Mouse (Mus musculus) MEL (cell line): Measurements from ENCODE around the gene Map6. TPM values are rescaled to one million over a fixed set of nuclear protein-coding genes. Genes with fewer than 3 reads are reported as not detected.

Source experiments
- DNase-seq: peaks from one replicate; pipeline ENCODE4 v3.0.0; 2011; ENCODE audit warnings: low read depth, low spot score
- H3K27ac ChIP-seq: 2 replicates; pipeline ENCODE4 v1.5.1; 2012; ENCODE audit warnings: low read depth, mild to moderate bottlenecking, control low read depth, low read length, moderate library complexity; ENCODE audit not compliant: control insufficient read depth
- H3K27me3 ChIP-seq, 2 experiments: fragments of 150-350 bp in 1 of 2; sonication (generic) in 1 of 2; 2 replicates each; pipeline ENCODE4 v1.6.1; 2012; ENCODE audit warnings: low read length in 2 of 2, mild to moderate bottlenecking in 2 of 2, improper control_type of control experiment in 1 of 2, moderate library complexity in 1 of 2; ENCODE audit not compliant: insufficient read depth in 2 of 2, control insufficient read depth in 1 of 2
- H3K36me3 ChIP-seq, 2 experiments: 2 replicates each; pipeline ENCODE4 v1.6.1; 2012 to 2014; ENCODE audit warnings: low read length in 2 of 2, improper control_type of control experiment in 1 of 2, inconsistent platforms in 1 of 2, mild to moderate bottlenecking in 1 of 2; ENCODE audit not compliant: insufficient read depth in 2 of 2, control insufficient read depth in 1 of 2
- H3K4me1 ChIP-seq, 2 experiments: fragments of 150-350 bp in 1 of 2; sonication (generic) in 1 of 2; 2 replicates each; pipeline ENCODE4 v1.6.1; 2012; ENCODE audit warnings: low read length in 2 of 2, improper control_type of control experiment in 1 of 2, mild to moderate bottlenecking in 1 of 2; ENCODE audit not compliant: insufficient read depth in 2 of 2, control insufficient read depth in 1 of 2
- H3K4me3 ChIP-seq, 2 experiments: fragments of 150-350 bp in 1 of 2; sonication (generic) in 1 of 2; 2 replicates each; pipeline ENCODE4 v1.5.1; 2012; ENCODE audit warnings: low read depth in 2 of 2, low read length in 2 of 2, mild to moderate bottlenecking in 2 of 2, moderate library complexity in 2 of 2, control low read depth in 1 of 2, improper control_type of control experiment in 1 of 2; ENCODE audit not compliant: control insufficient read depth in 1 of 2, insufficient read depth in 1 of 2
- H3K79me2 ChIP-seq: 2 replicates; pipeline ENCODE4 v1.6.1; 2012; ENCODE audit warnings: mild to moderate bottlenecking, low read length, moderate library complexity; ENCODE audit not compliant: control insufficient read depth, poor library complexity, insufficient read depth
- H3K9ac ChIP-seq: 2 replicates; pipeline ENCODE4 v1.6.1; 2012; ENCODE audit warnings: low read depth, mild to moderate bottlenecking, control low read depth, low read length, moderate library complexity; ENCODE audit not compliant: control insufficient read depth, poor library complexity, severe bottlenecking
- H3K9me3 ChIP-seq: fragments of 150-350 bp; sonication (generic); replicated peaks from 2 replicates; pipeline ENCODE4 v1.6.1; 2012; ENCODE audit warnings: mild to moderate bottlenecking, low read length, improper control_type of control experiment, moderate library complexity; ENCODE audit not compliant: insufficient read depth
- BHLHE40 ChIP-seq: IDR thresholded peaks from 2 replicates; pipeline ENCODE4 v1.6.1; 2012; ENCODE audit warnings: low read depth, mild to moderate bottlenecking, inconsistent platforms, low read length, improper control_type of control experiment, borderline replicate concordance
- CHD1 ChIP-seq: IDR thresholded peaks from 2 replicates; pipeline ENCODE4 v1.6.1; 2012; ENCODE audit warnings: low read depth, mild to moderate bottlenecking, inconsistent platforms, low read length, improper control_type of control experiment
- ELF1 ChIP-seq: IDR thresholded peaks from 2 replicates; pipeline ENCODE4 v1.6.1; 2014; ENCODE audit warnings: low read depth, mild to moderate bottlenecking, inconsistent platforms, low read length, improper control_type of control experiment, moderate library complexity
- ETS1 ChIP-seq: IDR thresholded peaks from 2 replicates; pipeline ENCODE4 v1.6.1; 2012; ENCODE audit warnings: low read depth, mild to moderate bottlenecking, inconsistent platforms, low read length, improper control_type of control experiment, moderate library complexity
- HCFC1 ChIP-seq: IDR thresholded peaks from 2 replicates; pipeline ENCODE4 v1.6.1; 2012; ENCODE audit warnings: low read depth, mild to moderate bottlenecking, inconsistent platforms, low read length, improper control_type of control experiment, moderate library complexity
- MEF2A ChIP-seq: IDR thresholded peaks from 2 replicates; pipeline ENCODE4 v1.6.1; 2014; ENCODE audit warnings: low read depth, mild to moderate bottlenecking, inconsistent platforms, low read length, improper control_type of control experiment; ENCODE audit not compliant: poor library complexity, insufficient replicate concordance, severe bottlenecking; ENCODE audit errors: extremely low read depth
- MYB ChIP-seq: IDR thresholded peaks from 2 replicates; pipeline ENCODE4 v1.6.1; 2011; ENCODE audit warnings: mild to moderate bottlenecking, low read depth, low read length, improper control_type of control experiment
- MYC ChIP-seq: IDR thresholded peaks from 2 replicates; pipeline ENCODE4 v1.6.1; 2011; ENCODE audit warnings: low read depth, mild to moderate bottlenecking, low read length, improper control_type of control experiment, moderate library complexity
- NELFE ChIP-seq: IDR thresholded peaks from 2 replicates; pipeline ENCODE4 v1.6.1; 2011; ENCODE audit warnings: low read depth, low read length, improper control_type of control experiment
- NRF1 ChIP-seq: IDR thresholded peaks from 2 replicates; pipeline ENCODE4 v1.6.1; 2014; ENCODE audit warnings: low read depth, mild to moderate bottlenecking, inconsistent platforms, low read length, improper control_type of control experiment, moderate library complexity; ENCODE audit not compliant: poor library complexity, insufficient read depth, severe bottlenecking
- POLR2A ChIP-seq, 2 experiments: IDR thresholded peaks; 2 replicates each; pipeline ENCODE4 v1.6.1; 2011 to 2012; ENCODE audit warnings: low read length in 2 of 2, mild to moderate bottlenecking in 2 of 2, control low read depth in 1 of 2, improper control_type of control experiment in 1 of 2, low read depth in 1 of 2, moderate library complexity in 1 of 2; ENCODE audit not compliant: control insufficient read depth in 1 of 2, insufficient read depth in 1 of 2, poor library complexity in 1 of 2
- SIN3A ChIP-seq: IDR thresholded peaks from 2 replicates; pipeline ENCODE4 v1.6.1; 2012; ENCODE audit warnings: low read length, improper control_type of control experiment, inconsistent platforms
- SMC3 ChIP-seq: IDR thresholded peaks from 2 replicates; pipeline ENCODE4 v1.6.1; 2011; ENCODE audit warnings: low read depth, low read length, improper control_type of control experiment
- TAL1 ChIP-seq: IDR thresholded peaks from 2 replicates; pipeline ENCODE4 v1.6.1; 2012; ENCODE audit warnings: mild to moderate bottlenecking, inconsistent platforms, low read length, moderate library complexity, mixed read lengths
- UBTF ChIP-seq: IDR thresholded peaks from 2 replicates; pipeline ENCODE4 v1.6.1; 2012; ENCODE audit warnings: low read depth, mild to moderate bottlenecking, inconsistent platforms, low read length, improper control_type of control experiment, moderate library complexity, borderline replicate concordance; ENCODE audit not compliant: insufficient read depth
- USF2 ChIP-seq, 2 experiments: IDR thresholded peaks; 2 replicates each; pipeline ENCODE4 v1.6.1; 2011 to 2012; ENCODE audit warnings: improper control_type of control experiment in 2 of 2, low read length in 2 of 2, borderline replicate concordance in 1 of 2, inconsistent platforms in 1 of 2, low read depth in 1 of 2, mild to moderate bottlenecking in 1 of 2; ENCODE audit not compliant: insufficient read depth in 1 of 2
- ZC3H11A ChIP-seq: IDR thresholded peaks from 2 replicates; pipeline ENCODE4 v1.6.1; 2012; ENCODE audit warnings: low read depth, mild to moderate bottlenecking, inconsistent platforms, low read length, improper control_type of control experiment
- ZMIZ1 ChIP-seq: IDR thresholded peaks from 2 replicates; pipeline ENCODE4 v1.6.1; 2012; ENCODE audit warnings: low read depth, mild to moderate bottlenecking, inconsistent platforms, low read length, improper control_type of control experiment, moderate library complexity
- ZNF384 ChIP-seq: IDR thresholded peaks from 2 replicates; pipeline ENCODE4 v1.6.1; 2012; ENCODE audit warnings: low read depth, mild to moderate bottlenecking, inconsistent platforms, low read length, improper control_type of control experiment
- polyA plus RNA-seq, 2 experiments: library from polyadenylated mRNA; stranded (reverse) in 1 of 2; unstranded in 1 of 2; fragments of >175 nt in 1 of 2; fragments of >200 nt in 1 of 2; gene quantifications; 2 replicates each; pipeline versions ENCODE4 v1.2.1 to v1.2.4; 2012; ENCODE audit warnings: low replicate concordance in 2 of 2, low read depth in 1 of 2; ENCODE audit not compliant: insufficient read length in 2 of 2, insufficient read depth in 1 of 2, missing spikeins in 1 of 2
- total RNA-seq: library from RNA; depleted of rRNA; stranded (reverse); fragments of 300-350 nt; gene quantifications from 2 replicates; pipeline ENCODE4 v1.2.3, GENCODE M21; 2012

The Map6 gene
- total and polyA plus RNA-seq, 3 experiments = not detected

GRCm38 (mm10) chr7:99225421-99225820, 41.8 kb upstream of the Map6 start:
- no peak overlapping the region for H3K27ac ChIP-seq
- H3K4me3 ChIP-seq = no peak overlapping the region
- H3K27me3 ChIP-seq = peaks cover 0 to 4% of the 10 kb centered on the region in 2 experiments; a peak in 1 of 4 replicates
- H3K4me1 ChIP-seq = no peaks in the 10 kb centered on the region
- no peaks in the 10 kb centered on the region for H3K9me3 ChIP-seq
- H3K79me2 ChIP-seq = no peaks in the 10 kb centered on the region
- no peak for DNase-seq
- TF ChIP-seq NELFE = no peak
- no peak for TF ChIP-seq SMC3
- no peak for TF ChIP-seq POLR2A (IDR thresholded peaks at IDR 0.05; ENCODE audit: control insufficient read depth in 1 of 2, insufficient read depth in 1 of 2, low read depth in 1 of 2, low read length in 2 of 2, poor library complexity in 1 of 2)
- TF ChIP-seq SIN3A = no peak
- no peak for TF ChIP-seq ELF1
- no peak for TF ChIP-seq CHD1
- TF ChIP-seq HCFC1 = no peak
- no peak for TF ChIP-seq ETS1
- no peak for TF ChIP-seq ZC3H11A
- TF ChIP-seq TAL1 = no peak
- TF ChIP-seq USF2 (IDR thresholded peaks at IDR 0.05; ENCODE audit: borderline replicate concordance in 1 of 2, insufficient read depth in 1 of 2, low read depth in 1 of 2, low read length in 2 of 2) = no peak
- TF ChIP-seq UBTF = no peak
- no peak for TF ChIP-seq MYB
- no peak for TF ChIP-seq BHLHE40
- no peak for TF ChIP-seq NRF1
- no peak for TF ChIP-seq MEF2A
- TF ChIP-seq MYC = no peak
- TF ChIP-seq, all 39 proteins: peak for 0
- Histone ChIP-seq H3K36me3 (no peaks in the 10 kb centered on the region), H3K9ac (no peak overlapping the region)

DNA sequence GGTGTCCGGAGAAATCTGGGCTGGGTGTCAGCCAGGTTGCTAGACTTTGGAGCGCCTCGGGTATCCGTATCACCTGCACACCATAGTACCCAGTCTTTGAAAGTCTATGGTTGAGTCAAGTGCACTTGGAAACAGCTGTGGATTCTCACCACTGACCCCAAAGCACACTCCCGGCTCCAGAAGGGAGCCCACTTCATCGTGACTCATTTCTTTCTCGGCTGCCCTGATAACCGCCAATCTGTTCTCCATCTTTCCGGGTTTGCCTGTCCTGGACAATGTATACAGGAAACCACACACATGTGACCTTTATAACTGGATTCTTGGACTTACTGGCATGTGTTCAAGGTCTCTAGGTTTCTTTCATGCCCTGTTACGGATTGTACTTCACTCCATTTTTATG, 40.6 kb upstream of the Map6 start:
- Histone ChIP-seq H3K79me2 (no peaks in the 10 kb centered on the region), H3K9ac (no peak overlapping the region), H3K4me1 (no peaks in the 10 kb centered on the region), H3K36me3 (no peaks in the 10 kb centered on the region), H3K4me3 (no peak overlapping the region), H3K27ac (no peak overlapping the region), H3K27me3 (peaks cover 0 to 2% of the 10 kb centered on the region in 2 experiments; a peak in 1 of 4 replicates), H3K9me3 (no peaks in the 10 kb centered on the region)
- no peak for TF ChIP-seq SIN3A
- TF ChIP-seq ZNF384 = no peak
- TF ChIP-seq POLR2A (IDR thresholded peaks at IDR 0.05; ENCODE audit: control insufficient read depth in 1 of 2, insufficient read depth in 1 of 2, low read depth in 1 of 2, low read length in 2 of 2, poor library complexity in 1 of 2) = no peak
- no peak for TF ChIP-seq ZMIZ1
- no peak for DNase-seq
